Mouse (Mus musculus): Measurements from ENCODE around the gene Chn2. TPM values are rescaled to one million over a fixed set of nuclear protein-coding genes. Genes with fewer than 3 reads are reported as not detected.

Gene Chn2
- total and polyA plus RNA-seq, 3 experiments, result not detected

DNA sequence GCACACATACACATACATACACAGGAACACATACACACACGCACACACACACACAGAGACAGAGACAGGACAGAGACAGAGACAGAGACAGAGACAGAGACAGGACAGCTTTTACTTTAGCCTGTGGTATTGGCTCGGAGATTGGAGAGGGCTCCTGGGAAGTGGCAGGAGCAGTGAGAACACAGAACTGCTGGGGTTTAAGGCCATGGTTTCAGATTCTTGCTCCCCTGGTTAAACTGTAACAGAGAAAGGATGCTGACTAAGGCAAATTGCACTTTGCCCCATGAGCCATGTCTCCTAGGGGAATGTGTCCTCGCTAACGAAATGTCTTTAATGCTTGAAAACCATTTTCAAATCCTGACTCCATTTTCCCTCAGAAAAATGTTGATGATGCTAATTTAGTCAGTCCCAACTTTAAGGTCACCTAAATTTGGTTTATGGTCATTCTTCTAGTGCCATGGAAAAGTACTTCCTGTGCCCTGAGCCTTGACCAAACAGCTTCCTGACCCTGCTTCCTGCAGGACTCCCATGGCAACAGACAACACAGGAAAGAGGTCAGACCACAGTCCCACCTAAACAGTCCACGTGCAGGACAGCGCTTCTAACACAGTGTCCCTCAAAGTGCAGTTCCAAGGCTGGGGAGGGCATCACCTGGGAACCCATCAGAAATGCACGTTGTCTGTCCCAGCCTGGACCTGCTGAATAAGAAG lies 163.1 kb downstream of the Chn2 start:
- H3K9me3 ChIP-seq (replicated peaks; ENCODE audit: low read length), result no peaks in the 10 kb centered on the region
- DNase-seq (ENCODE audit: extremely low read depth), result no peak
- TF ChIP-seq JUN (IDR thresholded peaks at IDR 0.05; ENCODE audit: insufficient read depth, low read depth, low read length), result no peak
- TF ChIP-seq MAZ (IDR thresholded peaks at IDR 0.05; ENCODE audit: low read depth, low read length), result no peak
- TF ChIP-seq ZKSCAN1 (IDR thresholded peaks at IDR 0.05; ENCODE audit: borderline replicate concordance, low read depth, low read length), result no peak
- TF ChIP-seq RAD21 (IDR thresholded peaks at IDR 0.05; ENCODE audit: low read depth, low read length), result no peak
- TF ChIP-seq USF1 (IDR thresholded peaks at IDR 0.05; ENCODE audit: low read depth, low read length), result no peak
- no peak for TF ChIP-seq KAT2A (IDR thresholded peaks at IDR 0.05; ENCODE audit: insufficient replicate concordance, low read length)
- TF ChIP-seq SIN3A (IDR thresholded peaks at IDR 0.05; ENCODE audit: low read length), result no peak
- TF ChIP-seq POLR2AphosphoS2 (IDR thresholded peaks at IDR 0.05; ENCODE audit: low read depth, low read length), result no peak
- no peak for TF ChIP-seq RCOR1 (conservative IDR thresholded peaks at IDR 0.05; ENCODE audit: low read depth, low read length)
- TF ChIP-seq UBTF (IDR thresholded peaks at IDR 0.05; ENCODE audit: low read depth, low read length), result no peak
- no peak for TF ChIP-seq NRF1 (IDR thresholded peaks at IDR 0.05; ENCODE audit: low read depth, low read length)
- H3K79me2 ChIP-seq (replicated peaks; ENCODE audit: control insufficient read depth, extremely low read depth, insufficient read depth, poor library complexity, severe bottlenecking), result no peaks in the 10 kb centered on the region
- no peak overlapping the region for H3K27ac ChIP-seq (ENCODE audit: insufficient read depth, low read depth)
- H3K27me3 ChIP-seq (replicated peaks), result no peaks in the 10 kb centered on the region
- in situ Hi-C loops (cut with MboI; ENCODE audit: low pct_ligation_motif_present, low pct_unique_long_range_greater_than_20kb, low sequenced_read_pairs) (no loop called here), dilution Hi-C loops (cut with MboI; ENCODE audit: extremely low pct_ligation_motif_present, extremely low pct_unique_long_range_greater_than_20kb, low sequenced_read_pairs) (no loop called here)
- H3K9ac ChIP-seq (ENCODE audit: insufficient read depth, low read depth), result no peak overlapping the region
- H3K4me1 ChIP-seq (ENCODE audit: control insufficient read depth in 1 of 2, insufficient read depth in 2 of 2), result peaks cover 0 to under 1% of the 10 kb centered on the region in 2 experiments; a peak in 1 of 4 replicates
- H3K36me3 ChIP-seq (replicated peaks in 1 of 2; ENCODE audit: control insufficient read depth in 1 of 2, insufficient read depth in 1 of 2, low read length in 1 of 2), result no peaks in the 10 kb centered on the region
- H3K4me3 ChIP-seq (replicated peaks in 1 of 3; ENCODE audit: low read depth in 2 of 3, low read length in 2 of 3, poor library complexity in 1 of 3), result no peak overlapping the region
- H3K4me2 ChIP-seq (ENCODE audit: insufficient read depth, low read depth, poor library complexity, severe bottlenecking), result no peak overlapping the region

DNA sequence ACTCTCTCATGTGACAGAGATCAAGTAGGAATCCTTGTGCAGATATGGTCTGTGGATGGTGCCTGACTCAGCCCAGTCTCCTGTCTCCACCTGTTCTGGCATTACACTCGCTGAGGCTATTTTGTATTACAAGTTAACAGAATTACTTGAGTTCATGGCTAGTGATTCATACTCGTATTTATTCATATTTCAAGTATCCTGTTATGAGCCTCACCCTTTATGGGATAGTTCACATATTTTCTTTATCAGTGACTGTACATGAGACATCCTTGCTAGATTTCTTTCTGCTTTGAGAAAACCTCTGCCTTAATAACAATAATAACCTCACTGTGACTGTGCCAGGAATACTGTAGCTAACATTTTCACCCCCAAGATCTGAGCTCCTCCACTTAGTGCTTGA lies 164.0 kb downstream of the Chn2 start:
- H3K9ac ChIP-seq (ENCODE audit: insufficient read depth, low read depth), result no peak overlapping the region
- dilution Hi-C loops (cut with MboI; ENCODE audit: extremely low pct_ligation_motif_present, extremely low pct_unique_long_range_greater_than_20kb, low sequenced_read_pairs), result no loop called here
- no peaks in the 10 kb centered on the region for H3K79me2 ChIP-seq (replicated peaks; ENCODE audit: control insufficient read depth, extremely low read depth, insufficient read depth, poor library complexity, severe bottlenecking)
- no peak overlapping the region for H3K4me3 ChIP-seq (replicated peaks in 1 of 3; ENCODE audit: low read depth in 2 of 3, low read length in 2 of 3, poor library complexity in 1 of 3)
- no peaks in the 10 kb centered on the region for H3K27me3 ChIP-seq (replicated peaks)
- H3K9me3 ChIP-seq (replicated peaks; ENCODE audit: low read length), result no peaks in the 10 kb centered on the region
- H3K4me1 ChIP-seq (ENCODE audit: control insufficient read depth in 1 of 2, insufficient read depth in 2 of 2), result no peaks in the 10 kb centered on the region
- TF ChIP-seq MAZ (IDR thresholded peaks at IDR 0.05; ENCODE audit: low read depth, low read length) (no peak), JUN (IDR thresholded peaks at IDR 0.05; ENCODE audit: insufficient read depth, low read depth, low read length) (no peak), CTCF (conservative IDR thresholded peaks at IDR 0.05 in 1 of 2, IDR thresholded peaks at IDR 0.05 in 1 of 2; ENCODE audit: low read depth in 2 of 2, low read length in 2 of 2) (no peak), ZNF384 (IDR thresholded peaks at IDR 0.05; ENCODE audit: low read depth, low read length) (no peak), RCOR1 (conservative IDR thresholded peaks at IDR 0.05; ENCODE audit: low read depth, low read length) (no peak), MYC (IDR thresholded peaks at IDR 0.05; ENCODE audit: low read depth, low read length) (no peak), SIN3A (IDR thresholded peaks at IDR 0.05; ENCODE audit: low read length) (no peak)
- no peak for DNase-seq (ENCODE audit: extremely low read depth)
- in situ Hi-C loops (cut with MboI; ENCODE audit: low pct_ligation_motif_present, low pct_unique_long_range_greater_than_20kb, low sequenced_read_pairs), result no loop called here
- no peak overlapping the region for H3K27ac ChIP-seq (ENCODE audit: insufficient read depth, low read depth)
- H3K4me2 ChIP-seq (ENCODE audit: insufficient read depth, low read depth, poor library complexity, severe bottlenecking), result no peak overlapping the region
- no peaks in the 10 kb centered on the region for H3K36me3 ChIP-seq (replicated peaks in 1 of 2; ENCODE audit: control insufficient read depth in 1 of 2, insufficient read depth in 1 of 2, low read length in 1 of 2)
